Mouse (Mus musculus): ENCODE measurements at regions not wholly inside any gene's neighbourhood (a gene's known extent, or its start where the extent isn't known, plus 50 kb on each side); places are given as distances from the start of the nearest gene placed in this dataset.

- no peak for ATAC-seq
Observed at GRCm38 (mm10) chr6:127348770-127349409, 97.8 kb upstream of the Parp11 start.

- no peak for ATAC-seq
Observed at GRCm38 (mm10) chr6:127349479-127350110, 97.0 kb upstream of the Parp11 start.

GRCm38 (mm10) chr6:127351691-127352090 lies 94.9 kb upstream of the Parp11 start:
- no peak for ATAC-seq

GRCm38 (mm10) chr6:127355112-127355511 lies 91.5 kb upstream of the Parp11 start:
- ATAC-seq = no peak

GRCm38 (mm10) chr6:127356442-127356841 lies 90.2 kb upstream of the Parp11 start:
- no peak for ATAC-seq

GRCm38 (mm10) chr6:127358805-127359204 lies 87.8 kb upstream of the Parp11 start:
- ATAC-seq = no peak

GRCm38 (mm10) chr6:127359391-127359874 lies 87.2 kb upstream of the Parp11 start:
- ATAC-seq = peak; percentile 94

GRCm38 (mm10) chr6:127362166-127362565 lies 84.5 kb upstream of the Parp11 start:
- ATAC-seq = no peak

- no peak for ATAC-seq
Observed at GRCm38 (mm10) chr6:127362966-127363752, 83.5 kb upstream of the Parp11 start.

GRCm38 (mm10) chr6:127363871-127364590 lies 82.6 kb upstream of the Parp11 start:
- ATAC-seq = no peak

GRCm38 (mm10) chr6:127364591-127365187 lies 82.0 kb upstream of the Parp11 start:
- ATAC-seq = no peak

GRCm38 (mm10) chr6:127365246-127365645 lies 81.4 kb upstream of the Parp11 start:
- ATAC-seq = peak; percentile 65

GRCm38 (mm10) chr6:127365651-127366050 lies 81.0 kb upstream of the Parp11 start:
- no peak for ATAC-seq

- ATAC-seq = no peak
Observed at GRCm38 (mm10) chr6:127373052-127373451, 73.6 kb upstream of the Parp11 start.

- ATAC-seq = no peak
Observed at GRCm38 (mm10) chr6:127373797-127374463, 72.7 kb upstream of the Parp11 start.

- no peak for ATAC-seq
Observed at GRCm38 (mm10) chr6:127374464-127375143, 72.0 kb upstream of the Parp11 start.

- ATAC-seq = no peak
Observed at GRCm38 (mm10) chr6:127375144-127375529, 71.5 kb upstream of the Parp11 start.

GRCm38 (mm10) chr6:127375711-127376199 lies 70.9 kb upstream of the Parp11 start:
- no peak for ATAC-seq

- ATAC-seq = no peak
Observed at GRCm38 (mm10) chr6:127378701-127379100, 67.9 kb upstream of the Parp11 start.

- ATAC-seq = no peak
Observed at GRCm38 (mm10) chr6:127379511-127379910, 67.1 kb upstream of the Parp11 start.

Data from inflammation-experienced regulatory T-cells, adult 6 months (primary cell).